Mouse (Mus musculus): ENCODE results near the gene Tmem210.
"Not testable (repeated sequence)": the region's sequence is repeated elsewhere in the genome, so short reads cannot be mapped to it uniquely, and the experiment has no call there.

Tmem210 gene

GRCm38 (mm10) chr2:25287927-25288649 is at the start of gene Tmem210:
Gene Tmem210, plus strand, starts transcription at chr2:25288145.
- no peak for DNase-seq (ENCODE audit: low spot score)

GRCm38 (mm10) chr2:25239766-25240165 is 48.2 kb upstream of the Tmem210 start:
- DNase-seq (ENCODE audit: low spot score), result no peak

DNA sequence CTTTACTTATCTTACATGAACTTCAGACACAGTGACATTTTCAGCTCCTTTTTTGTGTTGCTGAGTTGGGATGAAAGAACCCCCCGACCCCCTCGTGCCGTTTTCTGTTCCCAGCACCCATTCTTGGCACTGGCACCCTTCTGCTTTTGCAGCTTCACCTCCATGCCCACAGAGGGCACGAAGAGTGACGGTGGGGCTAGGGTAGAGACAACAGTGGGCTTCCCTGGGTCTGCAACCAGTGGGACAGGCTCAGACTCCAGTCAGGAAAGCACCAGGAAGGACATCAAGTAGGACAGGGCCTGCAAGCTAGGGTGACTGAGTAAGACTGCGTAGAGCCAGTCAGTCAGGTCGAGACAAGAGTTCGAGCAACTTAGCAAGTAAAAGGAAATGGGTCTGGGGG is 47.6 kb upstream of the Tmem210 start:
- no peak for DNase-seq (ENCODE audit: low spot score)

DNA sequence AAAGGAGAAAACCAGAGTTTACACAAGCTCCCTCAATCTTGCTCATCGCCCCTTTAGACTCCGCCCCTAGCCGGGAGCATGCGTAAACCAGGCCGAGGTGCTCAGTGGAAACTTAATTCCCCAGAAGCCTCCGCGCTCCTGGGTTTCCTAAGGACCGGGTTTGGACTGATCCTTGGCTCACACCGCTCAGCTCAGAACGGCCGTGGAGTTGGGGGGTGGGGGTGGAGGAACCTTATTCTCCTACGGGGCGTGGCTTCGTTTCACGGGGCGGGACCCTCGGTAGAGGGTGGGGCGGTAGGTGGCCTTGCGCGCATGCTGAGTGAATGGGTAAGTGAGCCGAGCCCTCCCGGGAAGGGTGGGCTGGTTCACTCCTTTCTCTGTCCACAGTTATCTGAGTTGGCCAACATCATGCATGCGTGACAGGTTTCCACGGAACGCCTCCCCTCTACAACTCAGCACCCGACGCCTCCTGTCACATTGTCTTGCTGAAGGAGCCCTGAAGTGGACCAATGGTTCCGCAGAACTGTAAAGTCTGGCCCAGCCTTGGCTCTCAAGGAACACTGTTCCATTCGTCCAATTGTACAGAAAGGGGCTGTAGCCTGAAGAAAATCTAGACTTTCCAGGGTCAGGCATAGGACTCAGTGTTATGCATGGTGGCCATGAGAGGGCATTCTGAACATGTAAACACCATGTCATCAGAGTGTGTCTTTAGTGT is 47.1 kb upstream of the Tmem210 start:
- DNase-seq (ENCODE audit: low spot score), result no peak

GRCm38 (mm10) chr2:25241438-25241775 is 46.5 kb upstream of the Tmem210 start:
- DNase-seq (ENCODE audit: low spot score), result no peak

GRCm38 (mm10) chr2:25242101-25242506 is 45.8 kb upstream of the Tmem210 start, which contains the start of the genes Rnf208 and Cysrt1:
Gene Rnf208, plus strand, starts transcription at chr2:25242255.
Gene Cysrt1, minus strand, starts transcription at chr2:25242452.
- no peak for DNase-seq (ENCODE audit: low spot score)

DNA sequence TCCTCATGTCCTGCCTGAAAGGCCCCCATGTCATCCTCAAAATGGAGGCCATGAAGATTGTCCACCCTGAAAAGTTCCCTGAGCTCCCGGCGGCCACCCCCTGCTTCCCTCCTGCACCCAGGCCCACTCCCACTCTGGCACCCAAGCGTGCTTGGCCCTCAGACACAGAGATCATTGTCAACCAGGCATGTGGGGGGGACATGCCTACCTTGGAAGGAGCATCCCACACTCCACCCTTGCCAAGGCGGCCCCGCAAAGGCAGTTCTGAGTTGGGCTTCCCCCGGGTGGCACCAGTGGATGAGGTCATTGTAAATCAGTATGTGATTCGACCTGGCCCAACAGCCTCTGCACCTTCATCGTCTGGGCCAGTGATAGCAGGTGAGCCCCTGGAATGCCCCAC is 44.6 kb upstream of the Tmem210 start:
- no peak for DNase-seq (ENCODE audit: low spot score)

GRCm38 (mm10) chr2:25244144-25244543 is 43.8 kb upstream of the Tmem210 start:
- DNase-seq (ENCODE audit: low spot score), result no peak

DNA sequence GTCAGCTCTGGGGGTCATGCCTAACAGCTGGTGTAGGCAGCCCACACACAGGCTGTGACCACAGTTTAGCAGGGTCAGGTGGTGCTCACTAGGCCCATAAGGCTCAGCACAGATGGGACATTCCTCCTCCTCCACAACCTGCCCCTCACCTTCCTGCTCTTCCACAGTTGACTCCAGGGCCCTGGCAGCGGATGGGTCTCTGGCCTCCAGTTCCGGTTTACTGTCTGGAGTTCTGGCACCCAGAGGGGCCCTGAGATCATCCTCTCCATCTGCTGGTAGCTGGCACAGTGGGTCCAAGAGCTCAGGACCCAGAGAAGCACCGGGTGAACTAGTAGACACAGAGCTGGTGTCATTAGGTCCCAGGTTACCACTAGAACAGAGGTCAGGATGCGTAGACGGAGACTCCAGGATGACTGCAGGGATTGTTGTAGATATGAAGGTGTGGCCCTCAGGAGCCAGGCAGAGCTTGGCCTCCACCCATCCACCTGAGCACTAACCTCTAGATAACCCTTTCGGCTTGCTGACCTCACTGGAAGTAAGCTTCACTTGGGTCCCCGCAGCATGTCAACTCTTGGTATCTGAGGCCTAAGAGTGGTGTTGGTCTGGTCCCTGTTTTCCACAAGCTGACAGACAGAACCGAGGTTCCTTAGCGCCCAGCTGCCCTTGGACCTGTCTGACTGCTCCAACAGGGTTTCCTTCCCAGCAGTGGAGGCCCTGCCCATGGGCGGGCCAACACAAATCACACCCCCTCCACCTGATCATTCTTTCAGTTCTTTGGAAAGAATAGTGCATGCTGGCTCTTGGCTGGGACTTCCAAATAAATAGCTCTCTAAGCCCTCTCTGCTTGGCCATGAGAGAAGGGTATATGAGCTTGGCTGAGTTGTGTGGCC is 41.5 kb upstream of the Tmem210 start, which contains the start of gene AL732309.1:
TSS of gene AL732309.1 (minus strand) at position 681 of the 890 bp plus-strand sequence.
- no peak for DNase-seq (ENCODE audit: low spot score)

- no peak for DNase-seq (ENCODE audit: low spot score)
Observed at GRCm38 (mm10) chr2:25252331-25252730, 35.6 kb upstream of the Tmem210 start.

GRCm38 (mm10) chr2:25255284-25255779 is 32.6 kb upstream of the Tmem210 start, which contains the start of gene Tmem203:
Gene Tmem203, plus strand, starts transcription at chr2:25255439.
- peak; percentile 93 for DNase-seq (ENCODE audit: low spot score)

GRCm38 (mm10) chr2:25256443-25257109 is 31.4 kb upstream of the Tmem210 start:
- DNase-seq (ENCODE audit: low spot score), result peak; percentile 46

DNA sequence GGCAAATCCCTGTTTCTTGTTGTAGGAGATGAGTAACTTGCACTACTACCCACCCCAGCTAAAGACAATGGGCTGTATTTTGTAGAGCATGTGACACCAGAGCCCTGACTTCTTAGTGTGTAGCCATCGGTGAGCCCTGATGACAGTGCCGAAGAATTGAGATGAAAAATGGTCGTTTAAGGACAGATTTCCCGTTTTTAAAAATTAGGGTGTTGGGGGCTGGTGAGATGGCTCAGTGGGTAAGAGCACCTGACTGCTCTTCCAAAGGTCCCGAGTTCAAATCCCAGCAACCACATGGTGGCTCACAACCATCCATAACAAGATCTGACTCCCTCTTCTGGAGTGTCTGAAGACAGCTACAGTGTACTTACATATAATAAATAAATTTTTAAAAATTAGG is 30.7 kb upstream of the Tmem210 start:
- DNase-seq (ENCODE audit: low spot score), result not testable (repeated sequence)

DNA sequence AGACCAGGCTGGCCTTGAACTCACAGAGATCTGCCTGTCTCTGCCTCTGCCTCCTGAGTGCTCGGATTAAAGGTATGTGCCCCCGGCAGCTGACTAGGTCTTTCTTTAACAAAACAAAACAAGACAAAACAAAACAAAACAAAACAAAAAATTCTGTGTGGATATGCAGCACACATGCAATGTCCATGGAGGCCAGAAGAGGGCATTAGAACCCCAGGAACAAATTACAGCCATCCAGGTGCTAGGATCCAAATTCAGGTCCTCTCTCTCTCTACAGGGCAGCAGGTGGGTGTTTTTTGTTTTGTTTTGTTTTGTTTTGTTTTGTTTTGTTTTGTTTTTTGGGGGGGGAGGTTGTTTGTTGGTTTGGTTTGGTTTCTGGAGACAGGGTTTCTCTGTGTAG is 29.1 kb upstream of the Tmem210 start:
- no peak for DNase-seq (ENCODE audit: low spot score)

GRCm38 (mm10) chr2:25261870-25262269 is 26.1 kb upstream of the Tmem210 start:
- no peak for DNase-seq (ENCODE audit: low spot score)

GRCm38 (mm10) chr2:25262291-25262767 is 25.6 kb upstream of the Tmem210 start, which contains the start of gene Tprn:
Gene Tprn, plus strand, starts transcription at chr2:25262618.
- DNase-seq (ENCODE audit: low spot score), result peak; percentile 90

DNA sequence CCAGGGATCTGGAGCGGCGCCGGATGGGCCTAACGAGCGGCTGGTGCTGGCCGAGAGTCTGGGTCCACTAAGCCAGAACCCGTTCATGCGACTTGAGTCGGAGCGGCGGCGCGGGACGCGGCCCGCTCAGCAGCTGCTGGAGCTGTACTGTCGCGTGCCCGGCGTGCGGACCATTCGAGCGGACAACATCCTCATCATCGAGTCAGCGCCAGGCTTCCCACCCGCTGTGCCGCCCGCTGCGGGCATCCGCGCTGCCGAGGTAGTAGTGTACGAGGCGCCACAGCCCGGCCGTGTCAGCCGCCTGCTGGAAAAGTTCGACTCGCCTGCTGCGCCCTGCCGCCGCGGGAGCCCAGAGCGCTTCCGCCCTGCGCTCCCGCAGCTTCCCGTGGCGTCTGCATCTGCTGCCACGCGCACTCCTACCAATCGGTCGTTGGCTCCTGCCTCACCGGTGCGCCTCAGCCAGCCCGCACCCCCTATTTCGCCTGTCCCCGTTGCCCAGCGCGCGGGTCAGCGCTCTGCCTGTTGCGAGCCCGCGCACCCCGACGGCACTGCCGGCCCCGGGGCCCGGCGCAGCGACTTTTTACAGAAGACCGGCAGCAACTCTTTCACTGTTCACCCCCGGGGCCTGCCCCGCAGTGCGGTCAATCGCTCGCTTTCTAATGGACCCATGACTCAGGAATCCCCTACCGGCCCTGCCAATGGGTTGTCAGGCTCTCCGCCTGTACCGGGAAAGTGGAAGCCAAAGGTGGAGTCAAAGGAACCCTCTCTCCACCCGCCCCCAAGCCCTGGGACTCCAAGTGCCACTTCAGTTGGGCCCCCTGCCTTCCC is 24.9 kb upstream of the Tmem210 start:
- peak; percentile 25 for DNase-seq (ENCODE audit: low spot score)

- DNase-seq (ENCODE audit: low spot score), result no peak
Observed at GRCm38 (mm10) chr2:25263623-25264285, 24.2 kb upstream of the Tmem210 start.

DNA sequence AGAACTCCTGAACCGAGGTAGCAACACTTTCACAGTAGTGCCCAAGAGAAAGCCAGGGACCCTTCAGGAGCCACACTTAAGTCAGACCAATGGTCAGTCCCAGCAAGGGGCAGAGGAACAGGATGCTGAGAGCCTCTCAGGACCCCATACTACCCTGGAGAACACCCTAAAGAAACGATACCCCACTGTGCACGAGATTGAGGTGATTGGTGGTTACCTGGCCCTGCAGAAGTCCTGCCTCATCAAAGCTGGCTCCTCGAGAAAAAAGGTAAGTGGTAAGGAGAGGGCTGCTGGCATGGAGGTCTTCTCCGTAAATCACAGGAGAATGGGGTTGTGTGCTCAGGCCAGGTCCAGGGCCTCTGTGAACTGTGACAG is 23.7 kb upstream of the Tmem210 start:
- no peak for DNase-seq (ENCODE audit: low spot score)

DNA sequence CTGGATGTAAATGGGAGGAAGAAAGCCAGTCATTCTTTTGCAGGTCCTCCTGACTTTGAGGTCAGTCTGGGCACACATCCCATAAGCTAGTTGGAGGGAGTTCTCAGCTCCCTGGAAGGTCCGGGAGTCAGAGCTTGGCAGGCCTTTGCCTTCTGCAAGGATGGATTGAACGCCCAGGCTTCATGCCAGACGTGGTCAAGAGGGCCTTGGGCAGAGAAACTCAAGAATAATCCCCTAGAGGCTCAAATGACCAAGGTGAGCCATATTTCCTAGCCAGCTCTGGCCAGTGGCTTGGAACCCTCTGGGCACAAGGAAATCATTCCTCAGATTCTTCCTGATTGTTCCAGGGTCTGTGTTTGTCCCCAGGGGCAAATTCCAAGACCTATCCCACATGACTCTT is 23.1 kb upstream of the Tmem210 start:
- no peak for DNase-seq (ENCODE audit: low spot score)

All from spleen, adult 12 weeks (tissue).